Mouse (Mus musculus) CH12.LX (cell line): ENCODE measurements around the gene Prkcsh. TPM values are rescaled to one million over a fixed set of nuclear protein-coding genes. Genes with fewer than 3 reads are reported as not detected.

Source experiments
- DNase-seq: peaks from one replicate; pipeline ENCODE4 v3.0.0-alpha.2; 2013; ENCODE audit errors: extremely low read depth
- H3K27ac ChIP-seq: 2 replicates; pipeline ENCODE4 v1.5.1; 2012; ENCODE audit warnings: low read depth, mild to moderate bottlenecking, control low read depth, moderate library complexity; ENCODE audit not compliant: insufficient read depth
- H3K27me3 ChIP-seq: replicated peaks from 2 replicates; pipeline ENCODE3; 2012; ENCODE audit warnings: inconsistent platforms
- H3K36me3 ChIP-seq, 2 experiments: replicated peaks in 1 of 2; 2 replicates each; pipeline versions ENCODE3 to v1.6.1; 2012; ENCODE audit warnings: inconsistent platforms in 1 of 2, low read length in 1 of 2, mild to moderate bottlenecking in 1 of 2, mixed read lengths in 1 of 2, moderate library complexity in 1 of 2; ENCODE audit not compliant: control insufficient read depth in 1 of 2, insufficient read depth in 1 of 2
- H3K4me1 ChIP-seq, 2 experiments: 2 replicates each; pipeline ENCODE4 v1.6.1; 2012; ENCODE audit warnings: inconsistent platforms in 1 of 2, moderate library complexity in 1 of 2; ENCODE audit not compliant: insufficient read depth in 2 of 2, control insufficient read depth in 1 of 2
- H3K4me2 ChIP-seq: 2 replicates; pipeline ENCODE4 v1.6.1; 2012; ENCODE audit warnings: low read depth, mild to moderate bottlenecking, control low read depth; ENCODE audit not compliant: poor library complexity, insufficient read depth, severe bottlenecking
- H3K4me3 ChIP-seq, 3 experiments: fragments of 150-350 bp in 1 of 3; sonication (generic) in 1 of 3; replicated peaks in 1 of 3; 2 replicates each; pipeline versions ENCODE3 to v1.5.1; 2011 to 2012; ENCODE audit warnings: low read depth in 2 of 3, low read length in 2 of 3, mild to moderate bottlenecking in 2 of 3, moderate library complexity in 2 of 3, control low read depth in 1 of 3, improper control_type of control experiment in 1 of 3, inconsistent platforms in 1 of 3, mixed read lengths in 1 of 3; ENCODE audit not compliant: poor library complexity in 1 of 3
- H3K79me2 ChIP-seq: replicated peaks from 2 replicates; pipeline ENCODE4 v1.6.1; 2012; ENCODE audit warnings: mild to moderate bottlenecking, moderate library complexity; ENCODE audit not compliant: control insufficient read depth, poor library complexity, insufficient read depth, severe bottlenecking; ENCODE audit errors: extremely low read depth
- H3K9ac ChIP-seq: 2 replicates; pipeline ENCODE4 v1.6.1; 2012; ENCODE audit warnings: low read depth, mild to moderate bottlenecking, control low read depth, moderate library complexity; ENCODE audit not compliant: insufficient read depth
- H3K9me3 ChIP-seq: replicated peaks from 2 replicates; pipeline ENCODE3; 2012; ENCODE audit warnings: low read length, inconsistent platforms, mixed read lengths
- BHLHE40 ChIP-seq: IDR thresholded peaks from 2 replicates; pipeline ENCODE4 v1.6.1; 2011; ENCODE audit warnings: mild to moderate bottlenecking, low read depth, low read length, improper control_type of control experiment
- CHD1 ChIP-seq: IDR thresholded peaks from 2 replicates; pipeline ENCODE4 v1.6.1; 2012; ENCODE audit warnings: low read depth, low read length, improper control_type of control experiment, inconsistent platforms
- CHD2 ChIP-seq: IDR thresholded peaks from 2 replicates; pipeline ENCODE4 v1.6.1; 2011; ENCODE audit warnings: low read length, improper control_type of control experiment
- CTCF ChIP-seq, 2 experiments: IDR thresholded peaks in 1 of 2; conservative IDR thresholded peaks in 1 of 2; 2 replicates each; pipeline ENCODE4 v1.5.1; 2011 to 2012; ENCODE audit warnings: low read depth in 2 of 2, low read length in 2 of 2, improper control_type of control experiment in 1 of 2, inconsistent platforms in 1 of 2, mild to moderate bottlenecking in 1 of 2, moderate library complexity in 1 of 2
- E2F4 ChIP-seq: IDR thresholded peaks from 2 replicates; pipeline ENCODE4 v1.6.1; 2011; ENCODE audit warnings: low read depth, low read length, improper control_type of control experiment; ENCODE audit not compliant: insufficient replicate concordance
- ELF1 ChIP-seq: IDR thresholded peaks from 2 replicates; pipeline ENCODE4 v1.6.1; 2014; ENCODE audit warnings: low read depth, mild to moderate bottlenecking, inconsistent platforms, low read length, improper control_type of control experiment
- EP300 ChIP-seq: IDR thresholded peaks from 2 replicates; pipeline ENCODE4 v1.6.1; 2011; ENCODE audit warnings: low read length, improper control_type of control experiment
- ETS1 ChIP-seq: conservative IDR thresholded peaks from 2 replicates; pipeline ENCODE4 v1.6.1; 2012; ENCODE audit warnings: low read depth, mild to moderate bottlenecking, inconsistent platforms, low read length, improper control_type of control experiment, moderate library complexity
- GABPA ChIP-seq: IDR thresholded peaks from 2 replicates; pipeline ENCODE4 v1.6.1; 2012; ENCODE audit warnings: low read depth, low read length, improper control_type of control experiment, inconsistent platforms; ENCODE audit not compliant: insufficient replicate concordance
- HCFC1 ChIP-seq: IDR thresholded peaks from 2 replicates; pipeline ENCODE4 v1.6.1; 2012; ENCODE audit warnings: low read depth, mild to moderate bottlenecking, inconsistent platforms, low read length, improper control_type of control experiment
- IRF4 ChIP-seq: IDR thresholded peaks from 2 replicates; pipeline ENCODE4 v1.6.1; 2014; ENCODE audit warnings: low read depth, mild to moderate bottlenecking, inconsistent platforms, low read length, improper control_type of control experiment
- JUN ChIP-seq: IDR thresholded peaks from 2 replicates; pipeline ENCODE4 v1.6.1; 2011; ENCODE audit warnings: low read depth, mild to moderate bottlenecking, low read length, improper control_type of control experiment, moderate library complexity; ENCODE audit not compliant: insufficient read depth
- JUND ChIP-seq: conservative IDR thresholded peaks from 2 replicates; pipeline ENCODE4 v1.6.1; 2011; ENCODE audit warnings: low read depth, low read length, improper control_type of control experiment
- KAT2A ChIP-seq: IDR thresholded peaks from 2 replicates; pipeline ENCODE4 v1.6.1; 2012; ENCODE audit warnings: low read length, improper control_type of control experiment, inconsistent platforms; ENCODE audit not compliant: insufficient replicate concordance
- MAFK ChIP-seq: IDR thresholded peaks from 2 replicates; pipeline ENCODE4 v1.6.1; 2011; ENCODE audit warnings: low read length, improper control_type of control experiment; ENCODE audit not compliant: insufficient replicate concordance
- MAX ChIP-seq: IDR thresholded peaks from 2 replicates; pipeline ENCODE4 v1.6.1; 2011; ENCODE audit warnings: low read length, improper control_type of control experiment
- MAZ ChIP-seq: IDR thresholded peaks from 2 replicates; pipeline ENCODE4 v1.6.1; 2012; ENCODE audit warnings: low read depth, mild to moderate bottlenecking, inconsistent platforms, low read length, improper control_type of control experiment, moderate library complexity
- MEF2A ChIP-seq: IDR thresholded peaks from 2 replicates; pipeline ENCODE4 v1.6.1; 2014; ENCODE audit warnings: low read depth, mild to moderate bottlenecking, inconsistent platforms, low read length, improper control_type of control experiment, borderline replicate concordance
- MXI1 ChIP-seq: IDR thresholded peaks from 2 replicates; pipeline ENCODE4 v1.6.1; 2011; ENCODE audit warnings: mild to moderate bottlenecking, low read depth, low read length, improper control_type of control experiment
- MYC ChIP-seq: IDR thresholded peaks from 2 replicates; pipeline ENCODE4 v1.6.1; 2011; ENCODE audit warnings: low read depth, mild to moderate bottlenecking, improper control_type of control experiment, low read length
- NELFE ChIP-seq: IDR thresholded peaks from 2 replicates; pipeline ENCODE4 v1.6.1; 2011; ENCODE audit warnings: low read depth, low read length, improper control_type of control experiment
- NRF1 ChIP-seq: IDR thresholded peaks from 2 replicates; pipeline ENCODE4 v1.6.1; 2014; ENCODE audit warnings: low read depth, mild to moderate bottlenecking, inconsistent platforms, low read length, improper control_type of control experiment, moderate library complexity
- PAX5 ChIP-seq: IDR thresholded peaks from 2 replicates; pipeline ENCODE4 v1.6.1; 2012; ENCODE audit warnings: low read length, inconsistent platforms, mixed read lengths
- POLR2A ChIP-seq: IDR thresholded peaks from 2 replicates; pipeline ENCODE4 v1.6.1; 2011; ENCODE audit warnings: low read depth, mild to moderate bottlenecking, improper control_type of control experiment, low read length
- POLR2AphosphoS2 ChIP-seq: IDR thresholded peaks from 2 replicates; pipeline ENCODE4 v1.6.1; 2011; ENCODE audit warnings: low read depth, low read length, improper control_type of control experiment
- RAD21 ChIP-seq: IDR thresholded peaks from 2 replicates; pipeline ENCODE4 v1.6.1; 2011; ENCODE audit warnings: low read depth, mild to moderate bottlenecking, low read length, improper control_type of control experiment, moderate library complexity
- RCOR1 ChIP-seq: conservative IDR thresholded peaks from 2 replicates; pipeline ENCODE4 v1.6.1; 2012; ENCODE audit warnings: low read depth, mild to moderate bottlenecking, inconsistent platforms, low read length, improper control_type of control experiment
- SIN3A ChIP-seq: IDR thresholded peaks from 2 replicates; pipeline ENCODE4 v1.6.1; 2012; ENCODE audit warnings: low read length, improper control_type of control experiment, inconsistent platforms
- SMC3 ChIP-seq: IDR thresholded peaks from 2 replicates; pipeline ENCODE4 v1.6.1; 2011; ENCODE audit warnings: low read depth, low read length, improper control_type of control experiment
- TBP ChIP-seq: conservative IDR thresholded peaks from 2 replicates; pipeline ENCODE4 v1.6.1; 2011; ENCODE audit warnings: low read depth, low read length, improper control_type of control experiment
- TCF12 ChIP-seq: IDR thresholded peaks from 2 replicates; pipeline ENCODE4 v1.6.1; 2014; ENCODE audit warnings: low read depth, mild to moderate bottlenecking, inconsistent platforms, low read length, improper control_type of control experiment
- UBTF ChIP-seq: IDR thresholded peaks from 2 replicates; pipeline ENCODE4 v1.6.1; 2012; ENCODE audit warnings: low read depth, mild to moderate bottlenecking, inconsistent platforms, low read length, improper control_type of control experiment, moderate library complexity
- USF1 ChIP-seq: IDR thresholded peaks from 2 replicates; pipeline ENCODE4 v1.6.1; 2014; ENCODE audit warnings: low read depth, mild to moderate bottlenecking, inconsistent platforms, low read length, improper control_type of control experiment
- USF2 ChIP-seq: conservative IDR thresholded peaks from 2 replicates; pipeline ENCODE4 v1.6.1; 2011; ENCODE audit warnings: low read depth, low read length, improper control_type of control experiment
- ZC3H11A ChIP-seq: IDR thresholded peaks from 2 replicates; pipeline ENCODE4 v1.6.1; 2012; ENCODE audit warnings: low read depth, mild to moderate bottlenecking, inconsistent platforms, low read length, improper control_type of control experiment
- ZKSCAN1 ChIP-seq: IDR thresholded peaks from 2 replicates; pipeline ENCODE4 v1.6.1; 2012; ENCODE audit warnings: low read depth, inconsistent platforms, low read length, improper control_type of control experiment, borderline replicate concordance
- ZMIZ1 ChIP-seq: IDR thresholded peaks from 2 replicates; pipeline ENCODE4 v1.6.1; 2012; ENCODE audit warnings: low read depth, mild to moderate bottlenecking, inconsistent platforms, low read length, improper control_type of control experiment
- ZNF384 ChIP-seq: IDR thresholded peaks from 2 replicates; pipeline ENCODE4 v1.6.1; 2012; ENCODE audit warnings: low read depth, low read length, improper control_type of control experiment, inconsistent platforms
- dilution Hi-C: fragments of 300-500 bp; cut with MboI; formaldehyde crosslinking; loops from 2 replicates; pipeline ENCODE4 v1.14.3; 2020; ENCODE audit warnings: low sequenced_read_pairs; ENCODE audit not compliant: extremely low pct_unique_long_range_greater_than_20kb, extremely low pct_ligation_motif_present
- in situ Hi-C: fragments of 300-500 bp; cut with MboI; formaldehyde crosslinking; loops from 3 replicates; pipeline ENCODE4 v1.14.3; 2019; ENCODE audit warnings: low sequenced_read_pairs, low pct_ligation_motif_present, low pct_unique_long_range_greater_than_20kb, mixed read lengths
- polyA plus RNA-seq: library from polyadenylated mRNA; unstranded; fragments of >175 nt; gene quantifications from 2 replicates; pipeline ENCODE4 v1.2.1, GENCODE M21; 2012; ENCODE audit warnings: low read depth; ENCODE audit not compliant: insufficient read length
- total RNA-seq, 2 experiments: library from RNA; depleted of rRNA; stranded (reverse); fragments of 300-350 nt in 1 of 2; fragments of >200 nt in 1 of 2; gene quantifications; 2 replicates each; pipeline ENCODE4 v1.2.3; 2012 to 2014

Prkcsh gene
- total and polyA plus RNA-seq, 3 experiments = 72.1 to 160 (median 148) TPM

DNA sequence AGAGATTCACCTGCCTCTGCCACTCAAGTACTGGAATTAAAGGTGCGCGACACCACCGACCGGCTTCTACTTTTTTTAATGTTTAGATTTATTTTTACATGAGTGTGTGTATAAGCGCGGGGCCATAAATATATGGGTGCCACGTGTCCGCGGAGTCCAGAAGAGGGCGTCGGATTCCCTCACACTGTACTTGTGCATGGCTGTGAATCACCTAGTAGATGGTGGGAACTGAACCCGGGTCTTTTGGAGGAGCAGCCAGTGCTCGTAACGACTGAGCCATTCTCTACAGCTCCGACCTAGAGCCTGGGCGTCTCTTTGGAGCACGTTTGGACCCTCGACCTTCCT is 47.4 kb upstream of the Prkcsh start:
- peak overlapping the region; percentile 64; the same call in 1 of the 2 replicates for H3K9ac ChIP-seq
- peaks cover 2% of the 10 kb centered on the region for H3K27me3 ChIP-seq
- in situ Hi-C loops = no loop called here
- peaks cover 3% of the 10 kb centered on the region for H3K9me3 ChIP-seq
- H3K36me3 ChIP-seq = peaks cover 3% of the 10 kb centered on the region in 2 experiments
- H3K4me3 ChIP-seq = peak overlapping the region; percentile 59 to 79 (median 77)
- peak overlapping the region; percentile 80 for H3K4me2 ChIP-seq
- DNase-seq = no peak
- H3K4me1 ChIP-seq = peaks cover 2 to 10% of the 10 kb centered on the region in 2 experiments; a peak in 3 of 4 replicates
- H3K27ac ChIP-seq = peak overlapping the region; percentile 63
- H3K79me2 ChIP-seq = 0 out of 2 replicates have a peak, but pooled peaks cover 3% of the 10 kb centered on the region
- TF ChIP-seq ELF1 (no peak), POLR2A (peak; percentile 78; the same call in 1 of the 2 replicates), MXI1 (peak; percentile 90), NRF1 (no peak), MEF2A (no peak), KAT2A (no peak), POLR2AphosphoS2 (no peak), HCFC1 (no peak), E2F4 (no peak), CHD2 (no peak), CTCF (conservative IDR thresholded peaks at IDR 0.05 in 1 of 2, IDR thresholded peaks at IDR 0.05 in 1 of 2; ENCODE audit: low read depth in 2 of 2, low read length in 2 of 2) (peak in 1 of 2 experiments; percentile 55; a peak in 2 of 4 replicates), MAFK (no peak), RCOR1 (no peak), USF1 (peak; percentile 38), IRF4 (no peak), GABPA (no peak), ZMIZ1 (no peak), USF2 (no peak), BHLHE40 (peak; percentile 51), RAD21 (peak; percentile 16), UBTF (no peak), SMC3 (peak; percentile 44), JUN (no peak), MYC (peak; percentile 97), ZNF384 (peak; percentile 81; the same call in 1 of the 2 replicates), CHD1 (no peak), JUND (0 out of 2 replicates have a peak, but pooled peaks have one; percentile 26), ZKSCAN1 (no peak), PAX5 (no peak), TCF12 (no peak), SIN3A (no peak), NELFE (peak; percentile 70; the same call in 1 of the 2 replicates), ZC3H11A (no peak), MAX (peak; percentile 92), MAZ (no peak), EP300 (no peak), ETS1 (no peak), TBP (no peak; the same call in 1 of the 2 replicates)
- dilution Hi-C loops = no loop called here
